Mouse (Mus musculus): ENCODE data around the gene Phb.

DNA sequence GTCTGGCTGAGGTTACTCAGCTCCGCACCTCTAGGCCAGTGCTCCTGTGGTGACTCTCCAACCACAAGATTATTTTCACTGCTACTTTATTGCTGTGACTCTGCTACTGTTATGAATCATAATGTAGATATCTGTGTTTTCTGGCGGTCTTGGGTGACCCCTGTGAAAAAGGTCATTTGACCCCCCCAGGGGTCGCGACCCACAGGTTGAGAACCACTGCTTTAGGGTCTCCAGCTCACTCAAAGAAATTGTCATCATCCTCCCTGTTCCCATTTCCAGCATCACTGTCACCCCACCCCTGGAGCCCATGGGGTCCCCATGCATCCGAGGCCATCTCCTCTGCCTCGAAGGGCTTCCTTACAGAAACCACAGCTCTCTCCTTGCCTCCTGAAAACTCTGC, 36.2 kb upstream of the Phb start:
- no peak for TF ChIP-seq CTCF (conservative IDR thresholded peaks at IDR 0.05; ENCODE audit: insufficient read depth, insufficient read length, low read depth, low read length)
- TF ChIP-seq POLR2A (IDR thresholded peaks at IDR 0.05; ENCODE audit: low read depth, low read length), result no peak
